Mouse (Mus musculus) embryonic facial prominence, embryonic 12.5 days (tissue): ENCODE measurements around the gene March6. TPM values are rescaled to one million over a fixed set of nuclear protein-coding genes. Genes with fewer than 3 reads are reported as not detected.

ENCODE experiments used
- ATAC-seq: fragments of 200-750 bp; cut with Nextera tagmentation; 2 replicates; pipeline ENCODE4 v1.8.0; 2017; ENCODE audit not compliant: insufficient number of reproducible peaks, insufficient read depth, low FRiP score, low TSS enrichment
- H3K27ac ChIP-seq: fragments of 300-500 bp; sonication (generic); 2 replicates; pipeline ENCODE4 v1.5.1; 2016; ENCODE audit warnings: mild to moderate bottlenecking
- H3K27me3 ChIP-seq: fragments of 300-500 bp; sonication (generic); 2 replicates; pipeline ENCODE4 v1.6.1; 2016; ENCODE audit warnings: mild to moderate bottlenecking, moderate library complexity
- H3K36me3 ChIP-seq: fragments of 300-500 bp; sonication (generic); 2 replicates; pipeline ENCODE4 v1.6.1; 2016; ENCODE audit warnings: mild to moderate bottlenecking
- H3K4me1 ChIP-seq: fragments of 300-500 bp; sonication (generic); 2 replicates; pipeline ENCODE4 v1.6.1; 2016
- H3K4me2 ChIP-seq: fragments of 300-500 bp; sonication (generic); replicated peaks from 2 replicates; pipeline ENCODE4 v1.6.1; 2016; ENCODE audit warnings: mild to moderate bottlenecking, moderate library complexity
- H3K4me3 ChIP-seq: fragments of 300-500 bp; sonication (generic); 2 replicates; pipeline ENCODE4 v1.5.1; 2016; ENCODE audit warnings: mild to moderate bottlenecking
- H3K9ac ChIP-seq: fragments of 300-500 bp; sonication (generic); 2 replicates; pipeline ENCODE4 v1.6.1; 2016; ENCODE audit warnings: mild to moderate bottlenecking, moderate library complexity
- H3K9me3 ChIP-seq: fragments of 300-500 bp; sonication (generic); 2 replicates; pipeline ENCODE4 v1.6.1; 2016; ENCODE audit warnings: mild to moderate bottlenecking, moderate library complexity
- WGBS: fragments of 180-500 bp; shearing (Covaris S2); methylation state at CpG from one replicate; pipeline ENCODE4 v1.1.7; 2016; 5-methylcytosine and 5-hydroxymethylcytosine counted together
- polyA plus RNA-seq: library from polyadenylated mRNA; unstranded; fragments of >200 nt; fragmentation: Nextera tagmentation; extraction: Ambion mirVana; gene quantifications from 2 replicates; pipeline ENCODE4 v1.2.1, GENCODE M21; 2016

March6 gene
- polyA plus RNA-seq, 1 experiment from 2014 or later = 44.6 TPM

GRCm38 (mm10) chr15:31503447-31503846 is 27.4 kb downstream of the March6 start:
- H3K4me3 ChIP-seq = no peak overlapping the region
- no peak for ATAC-seq
- H3K27ac ChIP-seq = no peak overlapping the region
- H3K9ac ChIP-seq = no peak overlapping the region
- WGBS = 85% methylated on average over 3 of the region's 3 CpGs
- no peak overlapping the region for H3K4me2 ChIP-seq
- no peaks in the 10 kb centered on the region for H3K27me3 ChIP-seq
- H3K9me3 ChIP-seq = no peaks in the 10 kb centered on the region
- H3K4me1 ChIP-seq = no peaks in the 10 kb centered on the region
- peaks cover 18% of the 10 kb centered on the region for H3K36me3 ChIP-seq

- ATAC-seq = no peak
- H3K9me3 ChIP-seq = no peaks in the 10 kb centered on the region
- peaks cover 21% of the 10 kb centered on the region for H3K36me3 ChIP-seq
- WGBS = 78% methylated on average over 4 of the region's 4 CpGs
- H3K9ac ChIP-seq = no peak overlapping the region
- H3K27ac ChIP-seq = no peak overlapping the region
- H3K4me2 ChIP-seq = no peak overlapping the region
- H3K4me1 ChIP-seq = no peaks in the 10 kb centered on the region
- H3K27me3 ChIP-seq = no peaks in the 10 kb centered on the region
- no peak overlapping the region for H3K4me3 ChIP-seq
Observed at GRCm38 (mm10) chr15:31502996-31503395, 27.9 kb downstream of the March6 start.

DNA sequence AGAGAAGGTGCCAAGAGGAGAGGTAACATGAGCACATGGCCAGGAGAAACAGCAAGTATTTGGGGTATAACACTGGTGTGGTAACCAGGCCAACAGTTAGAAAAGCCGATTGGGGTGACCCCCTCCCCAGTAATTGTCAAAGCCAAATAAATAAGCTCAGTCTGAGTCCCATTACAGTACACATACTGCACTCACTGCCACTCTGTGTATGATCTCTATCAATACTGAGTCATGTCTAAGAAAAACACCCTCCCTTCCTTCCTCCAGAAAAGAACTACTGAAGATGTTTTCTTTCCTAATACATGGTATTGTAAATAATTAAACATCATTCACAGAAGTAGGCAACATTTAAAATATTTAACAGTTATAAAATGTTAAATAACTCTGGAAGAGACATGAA is 28.5 kb downstream of the March6 start:
- H3K27me3 ChIP-seq = no peaks in the 10 kb centered on the region
- ATAC-seq = no peak
- no peak overlapping the region for H3K27ac ChIP-seq
- H3K4me3 ChIP-seq = no peak overlapping the region
- peaks cover 27% of the 10 kb centered on the region for H3K36me3 ChIP-seq
- no peak overlapping the region for H3K9ac ChIP-seq
- H3K4me2 ChIP-seq = no peak overlapping the region
- H3K9me3 ChIP-seq = no peaks in the 10 kb centered on the region
- 85% methylated on average over 1 of the region's 1 CpGs for WGBS
- H3K4me1 ChIP-seq = no peaks in the 10 kb centered on the region

GRCm38 (mm10) chr15:31494803-31495202 is 36.0 kb downstream of the March6 start:
- Histone ChIP-seq H3K36me3 (peaks cover 56% of the 10 kb centered on the region), H3K4me1 (no peaks in the 10 kb centered on the region), H3K9me3 (no peaks in the 10 kb centered on the region), H3K4me3 (no peak overlapping the region), H3K27ac (no peak overlapping the region), H3K4me2 (no peak overlapping the region), H3K27me3 (no peaks in the 10 kb centered on the region), H3K9ac (no peak overlapping the region)
- ATAC-seq = no peak
- 84% methylated on average over 9 of the region's 9 CpGs for WGBS

- ATAC-seq = no peak
- H3K4me3 ChIP-seq = no peak overlapping the region
Observed at GRCm38 (mm10) chr15:31494310-31494709, 36.5 kb downstream of the March6 start.

DNA sequence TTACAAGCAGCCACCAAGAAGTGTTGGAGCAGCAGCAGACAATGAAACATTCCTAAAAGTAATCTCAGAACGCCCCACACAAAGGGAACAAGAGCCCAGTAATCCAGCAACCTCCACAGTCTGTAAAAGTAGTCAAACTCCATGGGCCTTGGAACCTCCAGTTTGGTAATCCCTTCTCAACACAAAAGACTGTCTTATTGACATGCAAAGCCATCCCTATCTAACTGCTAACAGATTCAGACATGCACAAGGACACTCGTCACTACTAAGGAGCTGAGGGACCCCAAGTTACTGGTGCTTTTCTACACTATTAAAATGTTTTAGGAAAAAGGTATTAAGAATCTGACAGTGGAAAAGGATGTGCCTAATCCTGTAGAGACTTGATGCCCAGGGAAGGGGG is 43.4 kb downstream of the March6 start:
- Histone ChIP-seq H3K27ac (no peak overlapping the region), H3K9me3 (no peaks in the 10 kb centered on the region), H3K36me3 (peaks cover 32% of the 10 kb centered on the region), H3K27me3 (no peaks in the 10 kb centered on the region), H3K4me1 (no peaks in the 10 kb centered on the region), H3K9ac (no peak overlapping the region), H3K4me2 (no peak overlapping the region), H3K4me3 (no peak overlapping the region)
- WGBS = 71% methylated on average over 2 of the region's 2 CpGs
- ATAC-seq = no peak

More at GRCm38 (mm10) chr15:31494310-31494709, 36.5 kb downstream of the March6 start:
- Histone ChIP-seq H3K9me3 (no peaks in the 10 kb centered on the region), H3K27ac (no peak overlapping the region), H3K27me3 (no peaks in the 10 kb centered on the region), H3K9ac (no peak overlapping the region), H3K36me3 (peaks cover 56% of the 10 kb centered on the region), H3K4me1 (no peaks in the 10 kb centered on the region), H3K4me2 (no peak overlapping the region)
- WGBS = 75% methylated on average over 3 of the region's 3 CpGs

DNA sequence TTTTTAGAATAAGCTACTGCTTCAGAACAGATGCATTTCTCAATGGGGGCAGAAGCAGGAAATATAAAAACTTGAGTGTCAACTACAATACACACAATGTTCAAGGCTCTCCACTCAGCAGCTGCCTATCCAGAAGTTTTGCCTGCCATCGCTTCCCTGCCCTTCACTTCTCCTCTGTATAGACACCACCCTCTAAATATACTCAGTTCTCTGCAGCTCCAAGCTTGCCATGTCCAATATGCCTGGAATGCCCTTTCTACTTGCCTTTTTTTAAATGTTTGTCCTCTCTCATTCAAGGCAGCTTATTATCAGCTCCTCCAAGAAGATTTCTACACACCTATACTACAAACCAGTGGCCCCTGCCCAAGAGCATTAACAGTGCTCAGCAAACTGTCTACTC is 54.2 kb downstream of the March6 start:
- no peak overlapping the region for H3K9ac ChIP-seq
- H3K9me3 ChIP-seq = no peaks in the 10 kb centered on the region
- no peak overlapping the region for H3K4me3 ChIP-seq
- WGBS = 100% methylated on average over 1 of the region's 1 CpGs
- no peaks in the 10 kb centered on the region for H3K4me1 ChIP-seq
- H3K27ac ChIP-seq = no peak overlapping the region
- no peaks in the 10 kb centered on the region for H3K27me3 ChIP-seq
- H3K4me2 ChIP-seq = no peak overlapping the region
- peaks cover 64% of the 10 kb centered on the region for H3K36me3 ChIP-seq
- ATAC-seq = no peak

- 78% methylated on average over 4 of the region's 4 CpGs for WGBS
- H3K4me3 ChIP-seq = no peak overlapping the region
- H3K27ac ChIP-seq = no peak overlapping the region
- no peak for ATAC-seq
- H3K9ac ChIP-seq = no peak overlapping the region
- no peaks in the 10 kb centered on the region for H3K9me3 ChIP-seq
- H3K4me1 ChIP-seq = no peaks in the 10 kb centered on the region
- H3K27me3 ChIP-seq = no peaks in the 10 kb centered on the region
- H3K36me3 ChIP-seq = peaks cover 47% of the 10 kb centered on the region
- no peak overlapping the region for H3K4me2 ChIP-seq
Observed at GRCm38 (mm10) chr15:31472645-31473574, 57.9 kb downstream of the March6 start.

DNA sequence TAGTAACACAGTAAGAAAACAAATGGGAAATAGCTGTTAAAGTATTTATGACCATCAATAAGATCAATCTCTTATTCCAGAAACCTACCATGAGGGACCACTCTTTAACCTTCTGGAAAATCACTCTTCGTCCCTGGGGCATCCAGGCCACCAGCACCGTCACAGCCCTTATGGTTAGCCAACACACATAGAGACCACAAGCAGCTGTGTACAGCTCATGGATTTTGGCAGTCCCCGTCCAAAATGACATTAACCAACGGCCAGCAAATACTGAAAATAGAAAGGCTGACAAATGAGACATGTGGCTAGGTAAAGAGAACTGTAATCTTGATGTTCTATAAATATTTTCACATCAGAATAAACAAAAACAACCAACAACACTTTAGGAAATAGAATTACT is 59.3 kb downstream of the March6 start:
- Histone ChIP-seq H3K27ac (no peak overlapping the region), H3K4me1 (no peaks in the 10 kb centered on the region), H3K4me3 (no peak overlapping the region), H3K9ac (no peak overlapping the region), H3K36me3 (peaks cover 51% of the 10 kb centered on the region), H3K27me3 (no peaks in the 10 kb centered on the region), H3K4me2 (no peak overlapping the region), H3K9me3 (no peaks in the 10 kb centered on the region)
- 92% methylated on average over 4 of the region's 4 CpGs for WGBS
- no peak for ATAC-seq

DNA sequence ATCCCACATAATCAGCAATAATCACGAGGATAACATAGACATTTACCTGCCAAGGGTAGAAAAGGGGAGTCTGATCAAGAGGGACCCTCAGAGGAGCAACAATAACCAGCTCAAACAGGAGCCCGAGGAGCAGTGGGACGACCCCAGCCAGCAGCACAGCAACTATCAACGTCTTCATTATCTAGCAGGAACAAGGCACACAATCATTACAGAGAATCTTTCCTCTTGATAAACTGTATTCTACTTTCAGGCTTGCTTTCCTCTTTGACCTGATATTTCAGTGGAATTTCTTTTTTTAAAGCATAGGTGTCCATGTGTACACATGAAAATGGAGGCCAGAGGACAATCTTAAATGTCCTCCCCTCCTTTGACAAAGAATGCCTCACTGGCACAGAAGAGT is 61.4 kb downstream of the March6 start:
- no peak overlapping the region for H3K9ac ChIP-seq
- H3K9me3 ChIP-seq = no peaks in the 10 kb centered on the region
- H3K27ac ChIP-seq = no peak overlapping the region
- no peak overlapping the region for H3K4me2 ChIP-seq
- H3K4me1 ChIP-seq = no peaks in the 10 kb centered on the region
- peaks cover 57% of the 10 kb centered on the region for H3K36me3 ChIP-seq
- H3K4me3 ChIP-seq = no peak overlapping the region
- H3K27me3 ChIP-seq = no peaks in the 10 kb centered on the region
- WGBS = 87% methylated on average over 4 of the region's 4 CpGs
- no peak for ATAC-seq

DNA sequence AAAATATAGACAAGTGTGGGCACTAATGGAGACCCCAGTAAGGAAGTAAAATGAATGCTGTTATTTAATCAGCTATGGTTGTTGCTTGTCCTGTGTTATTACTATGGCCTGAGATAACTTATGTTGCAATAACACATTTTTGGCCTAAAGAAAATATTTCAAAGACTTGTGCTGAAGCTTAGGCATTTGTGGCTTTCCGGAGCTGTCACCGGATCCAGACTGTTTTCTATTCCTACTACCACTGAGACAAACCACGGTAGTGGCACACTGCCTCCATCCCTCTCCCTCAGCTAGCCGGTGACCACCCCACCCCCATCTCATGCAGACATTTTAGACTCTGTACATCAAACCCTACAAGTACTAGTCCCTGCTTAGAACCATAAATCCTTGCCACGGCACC is 62.0 kb downstream of the March6 start:
- peaks cover 59% of the 10 kb centered on the region for H3K36me3 ChIP-seq
- no peak for ATAC-seq
- H3K4me1 ChIP-seq = no peaks in the 10 kb centered on the region
- H3K27me3 ChIP-seq = no peaks in the 10 kb centered on the region
- no peaks in the 10 kb centered on the region for H3K9me3 ChIP-seq
- no peak overlapping the region for H3K4me3 ChIP-seq
- 93% methylated on average over 5 of the region's 5 CpGs for WGBS
- H3K4me2 ChIP-seq = no peak overlapping the region
- no peak overlapping the region for H3K9ac ChIP-seq
- H3K27ac ChIP-seq = no peak overlapping the region

GRCm38 (mm10) chr15:31466749-31467148 is 64.1 kb downstream of the March6 start:
- H3K27me3 ChIP-seq = no peaks in the 10 kb centered on the region
- H3K9ac ChIP-seq = no peak overlapping the region
- no peaks in the 10 kb centered on the region for H3K4me1 ChIP-seq
- no peak overlapping the region for H3K4me2 ChIP-seq
- H3K4me3 ChIP-seq = no peak overlapping the region
- 95% methylated on average over 1 of the region's 1 CpGs for WGBS
- ATAC-seq = no peak
- H3K9me3 ChIP-seq = no peaks in the 10 kb centered on the region
- H3K36me3 ChIP-seq = peaks cover 71% of the 10 kb centered on the region
- no peak overlapping the region for H3K27ac ChIP-seq
